Mouse (Mus musculus): ENCODE results near the gene Scaf8.

GRCm38 (mm10) chr17:3200328-3200727, 85.6 kb downstream of the Scaf8 start:
- TF ChIP-seq POLR2A (IDR thresholded peaks at IDR 0.05; ENCODE audit: extremely low read depth, insufficient read depth, low read length) = no peak
- TF ChIP-seq CTCF (IDR thresholded peaks at IDR 0.05; ENCODE audit: extremely low read depth, insufficient read depth, low read length) = no peak

All from cortical plate, adult 2 months (tissue).